Mouse (Mus musculus) cortical plate, adult 2 months (tissue): ENCODE data around the gene Fgd5. TPM values are rescaled to one million over a fixed set of nuclear protein-coding genes. Genes with fewer than 3 reads are reported as not detected.
A peak's percentile ranks its signal among the peaks of the same experiment; 100 is the strongest.

ENCODE experiments used
- H3K27ac ChIP-seq: fragments of 200-500 bp; 2 replicates; pipeline ENCODE4 v1.5.1; 2012; ENCODE audit warnings: low read length, control low read depth, inconsistent platforms; ENCODE audit not compliant: insufficient read depth
- H3K4me1 ChIP-seq: fragments of 200-500 bp; 2 replicates; pipeline ENCODE4 v1.6.1; 2011; ENCODE audit warnings: low read length; ENCODE audit not compliant: control insufficient read depth, insufficient read depth
- H3K4me3 ChIP-seq: fragments of 200-500 bp; 2 replicates; pipeline ENCODE4 v1.5.1; 2011; ENCODE audit warnings: mild to moderate bottlenecking, low read length, control low read depth; ENCODE audit not compliant: insufficient read depth
- CTCF ChIP-seq: fragments of 200-500 bp; IDR thresholded peaks from 2 replicates; pipeline ENCODE4 v1.5.1; 2011; ENCODE audit warnings: mild to moderate bottlenecking, control low read depth, low read length; ENCODE audit not compliant: insufficient read depth; ENCODE audit errors: extremely low read depth
- POLR2A ChIP-seq: fragments of 200-500 bp; IDR thresholded peaks from 2 replicates; pipeline ENCODE4 v1.6.1; 2011; ENCODE audit warnings: mild to moderate bottlenecking, low read length, control low read depth; ENCODE audit not compliant: insufficient read depth; ENCODE audit errors: extremely low read depth
- polyA plus RNA-seq: library from polyadenylated mRNA; depleted of rRNA; stranded (reverse); fragments of >200 nt; gene quantifications from 2 replicates; pipeline ENCODE4 v1.2.3, GENCODE M21; 2012

The Fgd5 gene
- polyA plus RNA-seq, 1 experiment = 5.0 TPM

- TF ChIP-seq CTCF = no peak
- TF ChIP-seq POLR2A = no peak
Measured at GRCm38 (mm10) chr6:92003646-92004045, 25.0 kb downstream of the Fgd5 start.

GRCm38 (mm10) chr6:92004137-92004805, 25.6 kb downstream of the Fgd5 start:
- H3K27ac ChIP-seq = no peak overlapping the region
- H3K4me1 ChIP-seq = no peaks in the 10 kb centered on the region
- TF ChIP-seq POLR2A (no peak), CTCF (no peak)
- no peak overlapping the region for H3K4me3 ChIP-seq

More at GRCm38 (mm10) chr6:92003646-92004045, 25.0 kb downstream of the Fgd5 start:
- Histone ChIP-seq H3K4me3 (no peak overlapping the region), H3K4me1 (no peaks in the 10 kb centered on the region), H3K27ac (no peak overlapping the region)

- Histone ChIP-seq H3K27ac (no peak overlapping the region), H3K4me3 (no peak overlapping the region), H3K4me1 (no peaks in the 10 kb centered on the region)
- TF ChIP-seq CTCF = no peak
- no peak for TF ChIP-seq POLR2A
Measured at GRCm38 (mm10) chr6:92004806-92005205, 26.1 kb downstream of the Fgd5 start.

- TF ChIP-seq CTCF = no peak
- TF ChIP-seq POLR2A = no peak
Measured at GRCm38 (mm10) chr6:92010895-92011294, 32.2 kb downstream of the Fgd5 start.

GRCm38 (mm10) chr6:92012413-92012812, 33.7 kb downstream of the Fgd5 start:
- no peak for TF ChIP-seq CTCF
- no peak for TF ChIP-seq POLR2A
- Histone ChIP-seq H3K27ac (no peak overlapping the region), H3K4me3 (no peak overlapping the region), H3K4me1 (no peaks in the 10 kb centered on the region)

More at GRCm38 (mm10) chr6:92010895-92011294, 32.2 kb downstream of the Fgd5 start:
- H3K4me3 ChIP-seq = no peak overlapping the region
- H3K27ac ChIP-seq = no peak overlapping the region
- H3K4me1 ChIP-seq = no peaks in the 10 kb centered on the region

- no peaks in the 10 kb centered on the region for H3K4me1 ChIP-seq
- TF ChIP-seq POLR2A (no peak), CTCF (no peak)
- H3K27ac ChIP-seq = no peak overlapping the region
Measured at GRCm38 (mm10) chr6:92013035-92013434, 34.4 kb downstream of the Fgd5 start.

GRCm38 (mm10) chr6:92013620-92014019, 34.9 kb downstream of the Fgd5 start:
- Histone ChIP-seq H3K4me3 (no peak overlapping the region), H3K4me1 (no peaks in the 10 kb centered on the region), H3K27ac (no peak overlapping the region)
- TF ChIP-seq CTCF = no peak
- no peak for TF ChIP-seq POLR2A

More at GRCm38 (mm10) chr6:92013035-92013434, 34.4 kb downstream of the Fgd5 start:
- H3K4me3 ChIP-seq = no peak overlapping the region

GRCm38 (mm10) chr6:92014936-92015335, 36.3 kb downstream of the Fgd5 start:
- TF ChIP-seq POLR2A (no peak), CTCF (no peak)
- Histone ChIP-seq H3K4me1 (no peaks in the 10 kb centered on the region), H3K27ac (peak overlapping the region; percentile 70; the same call in 1 of the 2 replicates), H3K4me3 (no peak overlapping the region)

GRCm38 (mm10) chr6:92015848-92016247, 37.2 kb downstream of the Fgd5 start:
- TF ChIP-seq POLR2A = no peak
- no peak for TF ChIP-seq CTCF
- Histone ChIP-seq H3K4me1 (no peaks in the 10 kb centered on the region), H3K27ac (no peak overlapping the region), H3K4me3 (no peak overlapping the region)

- no peak overlapping the region for H3K4me3 ChIP-seq
- no peak for TF ChIP-seq POLR2A
- no peak for TF ChIP-seq CTCF
- H3K4me1 ChIP-seq = no peaks in the 10 kb centered on the region
- H3K27ac ChIP-seq = no peak overlapping the region
Measured at GRCm38 (mm10) chr6:92016738-92017137, 38.1 kb downstream of the Fgd5 start.
